Comparison of ENCODE assay signal across 12 mouse cellular contexts in the genomic region with DNA sequence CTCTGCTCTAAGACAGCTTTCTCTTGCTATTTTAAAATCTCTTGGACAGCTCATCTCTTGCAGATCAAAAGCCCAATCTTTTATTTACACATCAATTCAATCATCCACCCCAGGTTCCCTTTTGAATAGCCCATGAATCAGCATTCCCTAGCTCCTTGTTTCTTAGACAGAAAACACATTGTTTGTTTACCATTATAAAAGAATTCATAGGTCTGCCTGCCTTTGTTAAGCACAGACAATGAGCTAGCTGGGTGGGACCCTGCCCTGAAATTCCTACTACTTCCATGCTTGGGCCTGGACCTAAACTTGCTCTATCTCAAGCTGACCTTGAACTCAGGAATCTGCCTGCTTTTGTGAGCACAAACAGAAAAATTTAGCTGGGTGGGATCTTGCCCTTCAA.
"Had no signal": no experiment of that assay in that cellular context is flagged by ENCODE, and none has a peak within 500 bp of the region (broad histone marks: within the 10 kb centered on the region; RNA-seq: fewer than 3 reads in every experiment).

No protein-coding gene starts in this region.

- DNase-seq: gastrocnemius, adult 2 months; gastrocnemius, postnatal 10 days; gastrocnemius, postnatal 25 days; heart, adult 18-20 months; heart, postnatal 10 days; heart, postnatal 4 days; kidney, adult 18-20 months; kidney, adult 8-10 months; kidney, postnatal 10 days; kidney, postnatal 25 days; kidney, postnatal 4 days; left cerebral cortex, postnatal 4 days had no signal
